Mouse (Mus musculus) small intestine, adult 2 months (tissue): Measurements from ENCODE around the gene Idua. TPM values are rescaled to one million over a fixed set of nuclear protein-coding genes. Genes with fewer than 3 reads are reported as not detected.

Experiments used
- H3K27ac ChIP-seq: fragments of 200-500 bp; 2 replicates; pipeline ENCODE4 v1.5.1; 2012; ENCODE audit warnings: low read depth, low read length, control low read depth, inconsistent platforms; ENCODE audit not compliant: insufficient read depth
- H3K27me3 ChIP-seq: fragments of 200-500 bp; 2 replicates; pipeline ENCODE4 v1.6.1; 2012; ENCODE audit warnings: mild to moderate bottlenecking, moderate library complexity, low read length, inconsistent platforms; ENCODE audit not compliant: control insufficient read depth, insufficient read depth
- H3K36me3 ChIP-seq: fragments of 200-500 bp; 2 replicates; pipeline ENCODE4 v1.6.1; 2012; ENCODE audit warnings: mild to moderate bottlenecking, low read length, control low read depth, inconsistent platforms; ENCODE audit not compliant: control insufficient read depth, insufficient read depth
- H3K4me1 ChIP-seq: fragments of 200-500 bp; 2 replicates; pipeline ENCODE4 v1.6.1; 2012; ENCODE audit warnings: low read length, inconsistent platforms, mixed read lengths; ENCODE audit not compliant: control insufficient read depth, insufficient read depth, insufficient read length
- H3K4me3 ChIP-seq: fragments of 200-500 bp; 2 replicates; pipeline ENCODE4 v1.5.1; 2012; ENCODE audit warnings: low read depth, mild to moderate bottlenecking, control low read depth, inconsistent platforms, low read length, moderate library complexity
- CTCF ChIP-seq: fragments of 200-500 bp; IDR thresholded peaks from 2 replicates; pipeline ENCODE4 v1.5.1; 2012; ENCODE audit warnings: low read depth, mild to moderate bottlenecking, control low read depth, inconsistent platforms, low read length, moderate library complexity, mixed read lengths; ENCODE audit not compliant: insufficient replicate concordance, insufficient read length; ENCODE audit errors: extremely low read depth
- POLR2A ChIP-seq: fragments of 200-500 bp; IDR thresholded peaks from 2 replicates; pipeline ENCODE4 v1.6.1; 2012; ENCODE audit warnings: low read depth, mild to moderate bottlenecking, control low read depth, inconsistent platforms, low read length, moderate library complexity
- WGBS: fragments of 180-500 bp; shearing (Covaris S2); methylation state at CpG from one replicate; pipeline ENCODE4 v1.1.7; 2018; 5-methylcytosine and 5-hydroxymethylcytosine counted together
- polyA plus RNA-seq: library from polyadenylated mRNA; depleted of rRNA; stranded (reverse); fragments of >200 nt; gene quantifications from 2 replicates; pipeline ENCODE4 v1.2.3, GENCODE M21; 2012

Idua gene
- polyA plus RNA-seq, 1 experiment: 20.1 TPM

DNA sequence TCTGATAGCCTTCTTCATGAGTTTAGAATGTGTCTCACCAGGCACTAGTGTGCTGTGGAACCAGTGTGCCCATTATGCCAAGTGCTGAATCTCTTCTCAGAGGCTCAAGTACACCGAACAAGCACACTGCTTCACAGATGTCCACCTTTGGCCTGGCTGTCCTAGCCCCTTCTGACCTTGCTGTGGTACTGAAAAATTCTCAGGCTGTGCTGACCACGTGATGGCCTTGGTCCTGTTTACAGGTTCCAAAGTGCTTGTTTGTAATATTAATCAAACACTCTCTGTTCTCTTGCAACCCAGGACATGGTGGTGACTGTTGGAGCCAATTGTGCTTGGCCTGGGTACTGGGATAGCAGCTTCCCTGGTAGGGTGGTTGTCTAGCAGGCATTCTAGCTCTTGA lies 14.5 kb downstream of the Idua start:
- Histone ChIP-seq H3K27ac (no peak overlapping the region), H3K27me3 (no peaks in the 10 kb centered on the region)

DNA sequence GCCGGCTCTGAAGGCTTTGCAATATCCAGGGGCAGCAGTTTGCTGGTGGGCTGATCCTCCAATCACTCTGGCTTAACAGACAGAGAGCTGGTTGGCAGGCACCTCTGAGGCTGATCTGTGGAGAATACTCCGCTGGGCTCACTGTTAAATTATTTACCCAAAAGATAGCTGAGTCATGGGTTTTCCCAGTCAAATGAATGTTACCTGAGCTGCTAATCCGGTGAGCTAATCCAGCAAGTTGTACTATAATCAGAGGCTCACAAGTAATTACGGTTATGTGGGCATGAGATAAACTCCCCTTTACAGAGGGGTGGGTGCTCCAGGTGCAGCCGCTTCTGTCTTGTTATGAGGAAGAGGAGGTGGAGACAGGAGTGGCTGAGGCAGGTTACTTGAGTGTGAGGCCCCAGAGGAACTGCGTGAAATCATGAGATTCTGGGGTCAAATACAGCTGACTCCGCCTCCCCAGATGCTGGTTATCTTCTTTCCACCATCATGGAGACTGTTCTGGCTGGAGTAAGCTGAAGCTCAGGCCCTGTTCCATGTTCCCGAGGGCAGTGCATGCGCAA lies 15.2 kb downstream of the Idua start, which contains the start of gene Slc26a1:
Gene Slc26a1, minus strand, starts transcription at position 319 of the 566 bp plus-strand sequence.
- Histone ChIP-seq H3K36me3 (peaks cover 4% of the 10 kb centered on the region; the same call in 1 of the 2 replicates), H3K27me3 (no peaks in the 10 kb centered on the region), H3K4me1 (no peaks in the 10 kb centered on the region; the same call in none of the 2 replicates), H3K27ac (no peak within 1 kb of the TSS), H3K4me3 (no peak within 1 kb of the TSS)
- WGBS: 42% methylated on average over 9 of the region's 9 CpGs
- TF ChIP-seq POLR2A (no peak), CTCF (no peak)

More for the DNA sequence above, 14.5 kb downstream of the Idua start:
- no peak overlapping the region for H3K4me3 ChIP-seq
- H3K36me3 ChIP-seq: peaks cover 4% of the 10 kb centered on the region; the same call in 1 of the 2 replicates
- H3K4me1 ChIP-seq: peaks cover 5% of the 10 kb centered on the region
- 52% methylated on average over 2 of the region's 2 CpGs for WGBS
- TF ChIP-seq CTCF (no peak), POLR2A (no peak)

DNA sequence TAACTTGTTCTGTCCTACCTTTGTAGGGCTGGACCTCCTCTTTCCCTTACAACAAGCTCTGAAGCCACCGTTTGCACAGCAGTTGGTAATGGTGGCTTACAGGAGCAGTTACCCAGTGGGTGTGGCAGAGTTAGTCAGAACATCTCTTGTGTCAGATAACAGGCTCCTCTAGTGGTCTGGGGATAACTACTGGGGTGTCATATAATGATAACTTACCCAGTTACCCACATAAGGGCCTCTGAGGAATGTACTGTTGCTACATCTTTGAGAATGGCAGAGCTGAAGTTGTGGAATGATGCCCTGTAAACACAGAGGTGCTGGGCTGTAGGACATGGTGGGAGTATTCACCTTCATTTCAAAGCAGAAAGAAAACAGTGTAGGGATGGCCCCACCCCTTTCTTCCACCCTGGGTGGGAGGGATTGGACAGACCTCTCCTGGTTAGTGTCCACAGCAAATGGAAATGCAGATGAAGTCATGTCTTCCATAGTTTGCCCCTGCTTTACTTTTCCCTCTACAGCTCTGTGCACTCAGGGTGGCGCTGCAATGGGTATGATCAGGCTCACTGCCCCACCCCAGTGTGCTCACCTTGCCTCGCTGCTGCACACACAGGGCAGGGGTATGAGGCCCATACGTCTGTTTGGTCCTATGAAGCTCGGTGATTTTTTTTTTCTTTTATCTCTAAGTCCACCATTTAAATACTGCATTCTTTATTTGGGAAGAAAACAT lies 16.8 kb downstream of the Idua start:
- WGBS: 54% methylated on average over 5 of the region's 5 CpGs

DNA sequence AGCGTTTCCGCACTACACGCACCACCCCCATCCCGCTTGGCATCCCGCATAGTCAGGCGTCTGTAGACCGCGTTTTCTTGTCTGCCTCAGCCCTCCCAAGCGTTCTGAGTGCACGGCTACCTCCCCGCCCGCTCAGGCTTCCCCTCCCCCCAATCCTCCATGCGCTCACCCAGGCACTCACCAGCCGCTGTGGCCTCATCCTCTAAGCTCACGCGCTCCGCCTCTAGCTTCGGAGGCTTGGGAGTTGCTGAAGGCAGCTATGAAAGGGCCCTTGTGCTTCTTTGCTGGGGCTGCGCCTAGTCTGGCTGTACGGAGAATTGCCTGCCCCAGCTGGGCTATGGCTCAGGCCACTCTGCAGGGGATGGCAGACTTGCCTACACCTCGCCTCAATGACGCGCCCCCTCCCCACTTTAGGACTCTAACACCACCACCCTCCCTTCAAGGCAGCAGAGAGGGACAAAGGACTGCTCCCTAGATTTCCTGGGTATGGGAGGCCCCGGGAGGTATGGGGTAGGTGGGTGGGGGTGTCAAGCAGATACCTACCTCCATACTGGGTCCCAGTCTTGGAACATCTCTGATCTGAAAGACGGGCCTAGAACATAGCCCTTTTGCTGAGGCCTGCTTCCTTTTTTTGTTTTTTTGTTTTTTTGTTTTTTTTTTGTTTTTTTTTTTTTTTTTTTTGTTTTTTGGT lies 17.6 kb downstream of the Idua start:
- no peaks in the 10 kb centered on the region for H3K27me3 ChIP-seq
- WGBS: 41% methylated on average over 25 of the region's 25 CpGs
- TF ChIP-seq CTCF: no peak
- no peak for TF ChIP-seq POLR2A
- H3K36me3 ChIP-seq: peaks cover 4% of the 10 kb centered on the region
- no peak overlapping the region for H3K4me3 ChIP-seq
- no peaks in the 10 kb centered on the region; the same call in none of the 2 replicates for H3K4me1 ChIP-seq
- no peak overlapping the region for H3K27ac ChIP-seq

More for the DNA sequence above, 16.8 kb downstream of the Idua start:
- no peak overlapping the region for H3K27ac ChIP-seq
- no peaks in the 10 kb centered on the region for H3K27me3 ChIP-seq
- H3K36me3 ChIP-seq: peaks cover 5% of the 10 kb centered on the region; the same call in 1 of the 2 replicates
- no peaks in the 10 kb centered on the region; the same call in none of the 2 replicates for H3K4me1 ChIP-seq
- TF ChIP-seq POLR2A: no peak
- no peak for TF ChIP-seq CTCF
- H3K4me3 ChIP-seq: no peak overlapping the region

DNA sequence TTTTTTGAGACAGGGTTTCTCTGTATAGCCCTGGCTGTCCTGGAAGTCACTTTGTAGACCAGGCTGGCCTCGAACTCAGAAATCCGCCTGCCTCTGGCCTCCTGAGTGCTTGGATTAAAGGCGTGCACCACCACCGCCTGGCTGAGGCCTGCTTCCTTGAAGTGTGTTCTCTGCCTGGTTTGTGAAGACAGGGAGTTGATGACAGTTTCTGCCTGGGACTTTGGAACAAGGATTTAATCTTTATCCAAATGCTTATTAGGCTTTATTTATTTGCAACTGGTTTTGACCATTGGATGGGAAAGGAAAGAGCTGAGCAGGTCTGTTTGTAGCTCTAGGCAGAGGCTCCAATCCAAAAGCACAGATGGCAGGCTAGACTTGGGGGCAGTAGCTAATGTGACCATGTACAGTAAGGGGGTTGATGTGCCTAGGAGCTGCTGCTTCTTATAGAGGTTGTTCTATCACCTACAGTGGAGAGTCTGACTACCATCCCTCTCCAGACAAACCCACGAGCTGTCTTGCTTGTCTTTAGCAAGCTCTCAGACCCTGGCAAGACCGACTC lies 18.2 kb downstream of the Idua start:
- H3K4me1 ChIP-seq: no peaks in the 10 kb centered on the region; the same call in none of the 2 replicates
- peaks cover 6% of the 10 kb centered on the region for H3K36me3 ChIP-seq
- 87% methylated on average over 6 of the region's 6 CpGs for WGBS
- TF ChIP-seq CTCF: no peak
- H3K4me3 ChIP-seq: no peak overlapping the region
- H3K27me3 ChIP-seq: no peaks in the 10 kb centered on the region
- H3K27ac ChIP-seq: no peak overlapping the region

DNA sequence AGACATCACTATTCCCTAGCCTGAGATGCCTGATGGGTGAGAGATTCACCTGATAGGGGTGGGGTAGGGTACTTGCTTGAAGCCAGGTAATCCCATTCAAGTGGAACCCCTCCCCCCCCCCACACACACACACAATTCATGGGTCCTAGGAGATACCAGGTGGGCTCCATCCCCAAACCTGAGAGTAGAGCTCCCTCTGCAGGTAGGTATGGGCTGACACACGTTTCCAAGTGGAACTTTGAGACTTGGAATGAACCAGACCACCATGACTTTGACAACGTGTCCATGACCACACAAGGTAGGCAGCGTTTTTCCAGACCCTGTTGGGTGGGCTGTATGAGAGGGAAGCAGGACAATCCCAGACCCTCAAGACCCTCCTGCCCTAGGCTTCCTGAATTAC lies 19.8 kb downstream of the Idua start:
- no peak for TF ChIP-seq POLR2A
- peak; percentile 40; the same call in 1 of the 2 replicates for TF ChIP-seq CTCF
- 63% methylated on average over 3 of the region's 3 CpGs for WGBS
- H3K4me3 ChIP-seq: no peak overlapping the region
- peaks cover 6% of the 10 kb centered on the region for H3K36me3 ChIP-seq
- no peaks in the 10 kb centered on the region; the same call in 1 of the 2 replicates for H3K4me1 ChIP-seq
- no peaks in the 10 kb centered on the region for H3K27me3 ChIP-seq
- no peak overlapping the region for H3K27ac ChIP-seq
